Mouse (Mus musculus): ENCODE data around the gene Npsr1.

GRCm38 (mm10) chr9:24097696-24098095 is at the start of gene Npsr1:
- TF ChIP-seq HCFC1 (IDR thresholded peaks at IDR 0.05; ENCODE audit: borderline replicate concordance, insufficient read depth, low read length) (no peak), MAFK (IDR thresholded peaks at IDR 0.05; ENCODE audit: insufficient read depth, low read depth, low read length) (no peak), CHD2 (IDR thresholded peaks at IDR 0.05; ENCODE audit: low read depth, low read length) (no peak), ZC3H11A (IDR thresholded peaks at IDR 0.05; ENCODE audit: borderline replicate concordance, low read depth, low read length) (no peak), ZNF384 (IDR thresholded peaks at IDR 0.05; ENCODE audit: low read depth, low read length) (no peak)

Measured in ES-E14 (cell line).